ENCODE assay signal across 8 mouse cellular contexts in the genomic region with DNA sequence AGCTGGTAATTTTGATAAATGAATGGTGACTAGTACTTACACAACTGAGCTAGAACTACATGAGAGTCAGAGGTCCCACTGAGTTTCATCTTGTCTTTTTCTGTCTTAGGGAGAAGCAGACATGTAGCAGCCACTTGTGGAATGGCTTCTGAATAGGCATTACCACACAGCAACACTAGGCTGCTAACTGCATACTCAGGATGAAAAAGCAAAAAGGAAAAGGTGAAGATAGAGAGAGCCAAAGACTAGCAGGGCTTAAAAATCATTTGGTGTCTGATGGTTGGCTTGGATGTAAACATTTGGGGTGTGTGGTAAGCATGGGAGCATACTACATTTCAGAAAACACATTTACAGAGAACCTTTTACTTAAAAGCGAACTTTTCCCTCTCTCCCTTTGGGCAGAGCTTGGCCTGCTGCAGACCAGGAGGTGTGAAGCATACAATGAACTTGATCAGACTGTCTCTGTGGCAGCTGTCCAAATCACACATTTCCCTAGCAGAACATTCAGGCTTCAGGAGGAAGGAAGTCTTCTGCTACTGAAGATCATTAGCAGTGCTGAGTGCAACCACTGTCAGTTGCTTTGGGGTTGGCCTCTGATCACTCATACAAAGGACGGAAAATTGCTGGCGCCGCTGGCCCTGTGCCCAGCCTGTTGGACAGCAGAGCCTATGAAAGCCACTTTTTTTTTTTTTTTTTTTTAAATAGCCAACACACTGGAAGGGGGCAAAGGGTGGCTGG.
DNase-seq lines count a peak whose midpoint lies in the region; ATAC-seq and TF ChIP-seq lines count a peak whose summit lies in the region.

No protein-coding gene starts in this region.

- no peaks in the 10 kb centered on the region for H3K27me3 ChIP-seq in hindbrain, embryonic 12.5 days

- TF ChIP-seq CTCF in gastrocnemius, adult 2 months (IDR thresholded peaks at IDR 0.05), result no peak

- H3K9ac ChIP-seq in hindbrain, embryonic 12.5 days, result no peak overlapping the region

- 60% methylated on average over 4 of the region's 4 CpGs for WGBS in hindbrain, embryonic 12.5 days

- no peaks in the 10 kb centered on the region for H3K36me3 ChIP-seq in hindbrain, embryonic 12.5 days

- H3K4me2 ChIP-seq in hindbrain, embryonic 12.5 days (replicated peaks), result no peak overlapping the region

- peak; percentile 29 for DNase-seq in embryo, embryonic 11 days
- DNase-seq in embryo, embryonic 10.5 days (ENCODE audit: low spot score), result no peak
- peak; percentile 23 to 26 for DNase-seq in cerebellum, adult 18-20 months
- DNase-seq in gastrocnemius, adult 2 months, result peak; percentile 64
- peak; percentile 22 to 58 for DNase-seq in layer of hippocampus, postnatal 10 days (ENCODE audit: low spot score in 2 of 2)
- peak; percentile 81 for DNase-seq in lung, postnatal 36 days
- peak; percentile 3 for DNase-seq in yolk sac, embryonic 10.5 days (ENCODE audit: low spot score)

- intact Hi-C loops in gastrocnemius, adult 2 months (cut with DNase I), result no loop called here

- no peak overlapping the region for H3K27ac ChIP-seq in gastrocnemius, adult 2 months
- H3K27ac ChIP-seq in hindbrain, embryonic 12.5 days, result peak overlapping the region; percentile 17; the same call in 1 of the 2 replicates

- no peak overlapping the region for H3K4me3 ChIP-seq in gastrocnemius, adult 2 months
- no peak overlapping the region for H3K4me3 ChIP-seq in hindbrain, embryonic 12.5 days

- no peaks in the 10 kb centered on the region for H3K9me3 ChIP-seq in hindbrain, embryonic 12.5 days (replicated peaks)

- peaks cover 7% of the 10 kb centered on the region for H3K4me1 ChIP-seq in hindbrain, embryonic 12.5 days

- peak; percentile 83 for ATAC-seq in hindbrain, embryonic 12.5 days (ENCODE audit: low FRiP score)
